Mouse (Mus musculus): ENCODE results near the gene Myh7.
"Not testable (repeated sequence)": the region's sequence is repeated elsewhere in the genome, so short reads cannot be mapped to it uniquely, and the experiment has no call there.

Myh7 gene

DNA sequence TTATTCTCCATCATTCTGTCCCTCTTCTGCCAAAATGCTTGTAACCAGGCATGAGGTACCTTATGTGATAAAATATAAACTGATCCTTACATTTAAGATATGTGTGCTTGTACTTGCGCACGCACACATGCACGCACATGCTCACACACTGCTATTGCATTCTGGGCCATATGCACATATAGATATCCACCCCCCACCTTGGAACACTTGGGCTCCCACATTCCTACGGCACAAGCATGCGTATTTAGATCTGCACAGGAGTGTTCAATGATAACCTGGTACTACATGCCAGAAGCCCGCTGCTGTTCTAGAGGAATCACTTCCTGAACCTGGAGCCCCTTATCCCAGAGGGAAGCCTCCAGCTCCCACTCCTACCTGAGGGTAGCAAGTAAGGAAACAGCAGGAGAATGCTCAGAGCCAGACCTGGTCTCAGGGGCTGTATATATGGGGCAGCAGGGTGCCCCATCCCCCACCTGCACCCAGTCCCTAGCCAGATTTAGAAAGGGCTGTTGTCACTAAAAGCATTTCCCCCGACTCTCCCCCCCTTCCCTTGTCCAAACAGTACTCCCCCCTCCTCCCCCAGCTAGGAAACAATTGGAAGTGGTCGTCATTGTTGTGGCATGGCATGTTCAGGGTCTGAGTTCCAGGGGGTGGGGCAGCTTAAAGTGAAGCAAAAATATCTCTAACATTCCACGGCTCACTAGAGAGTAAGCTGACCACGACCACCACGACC lies at the start of gene Myh7:
Gene Myh7, minus strand, starts transcription at position 491 of the 733 bp plus-strand sequence.
- CTCF ChIA-PET, result interaction anchor here in 1 of 4 experiments (1.3 kb wide), 1 partner anchor 16 kb away, joined by 3 read pairs; no protein-coding TSS in a partner anchor
- POLR2A ChIA-PET, result interaction anchor here in 2 of 4 experiments (0.6 kb wide), 2 partner anchors 101 to 219 kb away, joined by 4 to 6 read pairs; no protein-coding TSS in a partner anchor

DNA sequence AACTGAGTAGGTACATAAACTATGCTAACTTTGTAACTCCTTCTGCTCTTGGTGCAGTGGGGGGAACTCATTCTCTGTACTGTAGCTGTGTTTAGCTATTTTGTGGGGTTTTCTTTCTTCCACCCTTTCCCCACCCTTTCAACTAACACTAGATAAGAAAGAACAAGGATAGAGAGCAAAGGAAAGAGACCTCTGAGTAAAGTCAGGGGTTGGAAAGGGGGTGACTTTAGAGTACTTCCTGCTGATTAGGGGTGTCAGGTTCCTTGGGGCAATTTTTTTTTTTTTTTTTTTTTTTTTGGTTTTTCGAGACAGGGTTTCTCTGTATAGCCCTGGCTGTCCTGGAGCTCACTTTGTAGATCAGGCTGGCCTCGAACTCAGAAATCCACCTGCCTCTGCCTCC lies 49.3 kb upstream of the Myh7 start:
- CTCF ChIA-PET, result not testable (repeated sequence)
- POLR2A ChIA-PET, result interaction anchor here in 2 of 4 experiments (0.7 to 1.6 kb wide), 4 partner anchors 12 to 51 kb away, joined by 3 to 5 read pairs (median 4); partner anchors contain the start of genes Ngdn (in 1 of the 2) and Thtpa (in 1 of the 2)

DNA sequence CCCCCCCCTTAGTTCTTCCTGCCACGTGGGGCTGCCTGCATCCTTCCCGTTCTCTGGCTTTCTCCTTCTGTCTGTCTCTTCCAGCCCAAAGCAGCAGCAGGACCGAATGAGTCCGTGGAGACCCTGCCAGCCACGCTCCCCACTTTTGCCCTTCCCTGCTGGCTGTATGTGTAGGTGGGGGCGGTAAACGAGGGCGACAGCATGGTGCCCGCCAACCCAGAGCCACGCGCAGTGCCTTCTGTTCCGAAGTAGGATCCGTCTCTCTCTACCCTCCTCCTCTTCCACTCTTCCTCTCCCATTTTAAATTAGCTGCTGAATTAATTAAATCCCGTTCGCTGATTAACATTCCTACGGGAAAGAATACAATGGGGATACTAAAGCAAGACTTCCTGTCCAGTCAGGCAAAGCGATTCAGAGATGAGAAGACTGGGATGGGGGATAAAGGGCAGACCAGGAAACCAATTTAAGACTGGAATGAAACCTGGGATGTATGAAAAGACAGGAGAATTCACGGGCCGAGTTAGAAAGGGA lies 38.3 kb upstream of the Myh7 start:
- CTCF ChIA-PET, result interaction anchor here in 3 of 4 experiments (0.6 to 1.5 kb wide), 11 partner anchors 16 to 77 kb away, joined by 3 to 5 read pairs (median 3); partner anchors contain the start of gene Thtpa (in 1 of the 3)

DNA sequence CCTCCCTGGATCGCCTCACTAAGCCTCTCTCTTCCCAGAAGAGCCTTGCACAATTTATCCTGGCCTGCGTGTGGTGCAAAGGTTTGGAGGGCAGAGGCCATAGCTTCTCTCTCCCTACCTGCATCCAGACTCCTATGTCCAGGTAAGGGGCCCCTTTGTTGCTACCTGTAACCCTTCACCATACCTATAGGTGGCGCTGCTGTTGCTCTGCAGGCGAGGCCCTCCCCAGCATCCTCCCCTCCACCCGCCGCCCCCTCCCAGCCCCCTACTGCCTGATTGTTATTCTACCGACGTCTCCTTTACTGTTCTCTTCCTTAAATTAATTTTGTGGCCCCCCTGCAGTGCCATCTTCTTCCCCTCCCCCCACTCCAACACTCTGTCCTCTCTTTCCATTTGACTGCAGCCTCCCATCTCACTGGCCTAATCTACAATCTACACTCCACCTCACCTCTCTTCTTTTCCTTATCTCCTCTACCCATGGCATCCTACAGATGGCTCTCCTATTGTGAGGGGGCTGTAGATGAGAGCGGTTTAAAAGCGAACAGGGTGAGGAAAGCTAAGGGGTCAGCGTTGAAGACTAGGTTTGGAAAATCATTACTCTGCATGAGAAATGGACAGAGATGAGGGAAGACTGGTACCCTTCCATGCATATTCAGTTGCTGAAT lies 34.7 kb upstream of the Myh7 start:
- ChIA-PET POLR2A (interaction anchor here in 3 of 4 experiments (0.6 to 16.7 kb wide), 14 partner anchors 12 to 103 kb away, joined by 3 to 156 read pairs (median 4); partner anchors contain the start of genes Ngdn (in 1 of the 3), Thtpa (in 1 of the 3) and Zfhx2 (in 1 of the 3)), CTCF (interaction anchor here (0.5 to 10.3 kb wide), 41 partner anchors 8 to 586 kb away, joined by 3 to 342 read pairs (median 4); partner anchors contain the start of genes Thtpa (in 3 of the 4), Jph4 (in 1 of the 4), Ngdn (in 1 of the 4) and Zfhx2 (in 1 of the 4))

More for the DNA sequence above, 38.3 kb upstream of the Myh7 start:
- POLR2A ChIA-PET, result interaction anchor here in 3 of 4 experiments (0.6 to 1.8 kb wide), 16 partner anchors 16 to 595 kb away, joined by 3 to 11 read pairs (median 3); partner anchors contain the start of genes Ngdn (in 1 of the 3) and Thtpa (in 1 of the 3)

DNA sequence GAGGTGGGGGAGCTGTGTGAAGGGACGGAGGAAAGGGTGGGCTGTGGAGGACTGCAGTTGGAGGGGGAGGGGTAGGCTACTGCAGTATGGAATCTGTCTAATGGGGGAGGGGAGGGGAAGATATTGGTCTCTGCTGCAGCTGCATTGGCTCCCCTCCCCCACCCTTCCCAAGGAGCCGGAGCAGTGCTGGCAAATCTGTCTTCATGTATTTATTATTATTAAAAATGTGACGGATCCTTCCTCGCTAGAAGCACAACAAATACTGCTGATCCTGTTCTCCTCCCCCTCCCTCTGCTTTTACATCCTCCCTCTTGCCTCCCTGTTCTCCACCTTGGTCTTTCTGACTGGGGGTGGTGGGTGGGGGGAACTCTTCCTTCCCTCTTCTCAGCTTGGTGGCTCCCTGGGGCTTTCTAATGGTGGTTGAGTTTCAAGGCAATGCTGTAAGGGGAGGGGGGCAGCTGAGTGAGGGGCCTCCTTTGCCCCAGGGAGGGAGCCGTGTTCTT lies 34.0 kb upstream of the Myh7 start:
- CTCF ChIA-PET, result interaction anchor here (0.6 to 10.3 kb wide), 47 partner anchors 8 to 1222 kb away, joined by 3 to 342 read pairs (median 4); partner anchors contain the start of genes Thtpa (in 3 of the 4), Ap1g2 (in 1 of the 4), Jph4 (in 1 of the 4) and Ngdn (in 1 of the 4)
- POLR2A ChIA-PET, result interaction anchor here (0.6 to 16.7 kb wide), 19 partner anchors 9 to 71 kb away, joined by 3 to 156 read pairs (median 4); partner anchors contain the start of genes Ngdn (in 1 of the 4), Thtpa (in 1 of the 4) and Zfhx2 (in 1 of the 4)

DNA sequence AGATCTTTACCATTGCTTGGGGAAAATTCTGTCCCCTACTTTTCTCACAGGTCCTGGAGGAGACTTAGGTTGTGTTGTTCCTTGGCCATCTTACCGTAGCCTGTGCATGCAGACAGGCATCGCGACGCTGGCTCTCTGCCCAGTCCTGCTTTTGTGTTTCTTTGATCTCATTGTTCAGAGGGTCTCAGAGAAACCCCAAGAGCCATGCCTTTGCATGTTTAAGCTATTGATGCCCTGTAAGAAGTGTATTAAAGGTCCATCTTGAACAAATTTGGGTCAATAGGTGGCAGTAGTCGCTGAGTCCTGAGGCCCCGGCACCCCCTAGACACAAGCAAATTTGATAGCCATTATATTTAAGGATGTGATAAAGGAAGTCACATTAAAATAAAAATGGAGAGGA lies 33.2 kb upstream of the Myh7 start:
- CTCF ChIA-PET, result interaction anchor here (0.5 to 10.3 kb wide), 41 partner anchors 11 to 1222 kb away, joined by 3 to 342 read pairs (median 4); partner anchors contain the start of genes Thtpa (in 3 of the 4), Ngdn (in 2 of the 4), Ap1g2 (in 1 of the 4) and Zfhx2 (in 1 of the 4)
- POLR2A ChIA-PET, result interaction anchor here (0.6 to 16.7 kb wide), 20 partner anchors 8 to 72 kb away, joined by 3 to 156 read pairs (median 4); partner anchors contain the start of genes Thtpa (in 2 of the 4) and Zfhx2 (in 2 of the 4)

DNA sequence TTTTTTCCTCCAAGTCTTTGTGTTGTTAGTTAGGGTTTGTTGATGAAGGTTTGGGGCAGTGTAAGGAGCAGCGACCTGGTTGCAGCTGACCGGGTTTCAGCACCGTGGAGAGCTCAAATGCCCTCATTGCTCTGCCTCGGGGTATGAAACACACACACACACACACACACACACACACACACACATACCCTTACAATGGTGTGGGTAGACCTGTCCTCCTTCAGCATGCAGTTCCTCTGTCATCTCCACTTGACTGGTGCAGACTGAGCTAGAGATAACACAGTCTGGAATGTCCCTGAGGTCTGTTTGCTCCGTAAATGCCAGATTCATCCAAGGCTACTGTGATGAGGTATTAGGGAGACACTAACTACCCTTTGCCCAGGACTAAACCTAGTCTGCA lies 32.8 kb upstream of the Myh7 start:
- CTCF ChIA-PET, result interaction anchor here (0.5 to 10.3 kb wide), 49 partner anchors 9 to 1894 kb away, joined by 3 to 342 read pairs (median 4); partner anchors contain the start of genes Ngdn (in 3 of the 4), Thtpa (in 3 of the 4), Ap1g2 (in 1 of the 4) and Ppp1r3e (in 1 of the 4)

DNA sequence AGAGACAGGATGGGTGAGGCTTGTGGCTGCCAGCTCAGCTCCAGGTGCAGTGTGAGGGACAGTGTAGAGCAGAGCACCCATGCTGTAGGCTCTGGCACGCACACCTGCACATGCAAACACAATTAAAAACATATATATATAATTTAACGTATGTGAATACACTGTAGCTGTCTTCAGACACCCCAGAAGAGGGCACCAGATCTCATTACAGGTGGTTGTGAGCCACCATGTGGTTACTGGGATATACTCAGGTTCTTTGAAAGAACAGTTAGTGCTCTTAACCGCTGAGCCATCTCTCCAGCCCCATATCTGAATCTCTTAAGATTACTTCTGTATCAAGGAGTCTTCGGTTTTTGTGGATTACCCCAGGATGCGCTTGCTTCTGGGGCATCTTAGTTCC lies 31.1 kb upstream of the Myh7 start:
- ChIA-PET CTCF (interaction anchor here (0.6 to 10.3 kb wide), 35 partner anchors 8 to 203 kb away, joined by 3 to 342 read pairs (median 5); partner anchors contain the start of genes Ngdn (in 3 of the 4), Thtpa (in 3 of the 4), Ap1g2 (in 1 of the 4) and Jph4 (in 1 of the 4)), POLR2A (interaction anchor here in 3 of 4 experiments (0.8 to 16.7 kb wide), 16 partner anchors 9 to 81 kb away, joined by 3 to 156 read pairs (median 8); partner anchors contain the start of genes Thtpa (in 2 of the 3), Ap1g2 (in 1 of the 3), Ngdn (in 1 of the 3) and Zfhx2 (in 1 of the 3))

More for the DNA sequence above, 32.8 kb upstream of the Myh7 start:
- POLR2A ChIA-PET, result interaction anchor here (0.5 to 16.7 kb wide), 23 partner anchors 9 to 72 kb away, joined by 3 to 156 read pairs (median 4); partner anchors contain the start of genes Ngdn (in 2 of the 4), Thtpa (in 2 of the 4) and Zfhx2 (in 2 of the 4)

DNA sequence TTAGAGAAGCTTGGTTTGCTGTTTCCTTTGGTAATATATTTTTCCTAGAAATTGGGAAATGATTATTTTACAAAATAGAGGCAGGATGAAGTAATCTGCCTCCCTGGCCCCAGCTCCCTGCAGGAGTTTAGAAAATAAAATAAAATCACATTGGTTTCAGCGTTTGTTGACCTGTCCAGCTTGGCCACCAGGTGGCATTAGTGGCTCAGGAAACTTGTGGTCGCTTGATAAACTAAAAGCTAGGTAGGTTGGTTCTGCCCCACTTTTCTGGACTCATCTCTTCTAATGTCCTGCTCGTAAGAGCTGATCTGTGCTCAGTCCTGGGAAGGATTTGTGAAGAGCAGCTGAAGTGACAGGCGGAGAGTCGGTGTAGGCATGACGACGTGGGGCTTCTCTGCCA lies 29.8 kb upstream of the Myh7 start:
- ChIA-PET POLR2A (interaction anchor here (0.6 to 16.7 kb wide), 22 partner anchors 8 to 108 kb away, joined by 3 to 156 read pairs (median 4); partner anchors contain the start of genes Ngdn (in 3 of the 4), Thtpa (in 2 of the 4), Ap1g2 (in 1 of the 4) and Zfhx2 (in 1 of the 4)), CTCF (interaction anchor here (0.6 to 10.3 kb wide), 76 partner anchors 9 to 763 kb away, joined by 3 to 342 read pairs (median 4); partner anchors contain the start of genes Thtpa (in 4 of the 4), Ngdn (in 3 of the 4), Ap1g2 (in 2 of the 4) and Jph4 (in 2 of the 4))

DNA sequence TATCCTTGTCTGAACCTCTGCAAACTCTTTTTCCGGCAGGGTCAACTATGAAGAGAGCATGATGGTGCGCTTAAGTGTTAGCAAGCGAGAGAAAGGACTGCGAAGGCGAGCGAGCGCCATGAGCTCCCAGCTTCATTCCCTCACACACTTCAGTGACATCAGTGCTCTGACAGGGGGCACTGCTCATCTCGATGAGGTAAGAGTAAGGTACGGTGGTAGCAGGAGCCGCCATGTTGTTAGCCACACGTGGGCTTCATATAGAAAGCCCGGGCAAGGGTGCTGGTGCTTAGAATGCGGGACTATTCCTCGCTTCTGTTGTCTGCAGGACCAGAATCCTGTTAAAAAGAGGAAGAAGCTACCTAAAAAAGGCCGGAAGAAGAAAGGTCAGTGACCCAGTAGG lies 28.6 kb upstream of the Myh7 start:
- POLR2A ChIA-PET, result interaction anchor here in 3 of 4 experiments (0.8 to 16.7 kb wide), 9 partner anchors 9 to 157 kb away, joined by 3 to 156 read pairs (median 5); partner anchors contain the start of genes Thtpa (in 1 of the 3) and Zfhx2 (in 1 of the 3)
- CTCF ChIA-PET, result interaction anchor here in 3 of 4 experiments (0.5 to 10.3 kb wide), 15 partner anchors 8 to 237 kb away, joined by 3 to 342 read pairs (median 6); partner anchors contain the start of genes Thtpa (in 2 of the 3), Bcl2l2 (in 1 of the 3), Gm20521 (in 1 of the 3) and Ngdn (in 1 of the 3)

DNA sequence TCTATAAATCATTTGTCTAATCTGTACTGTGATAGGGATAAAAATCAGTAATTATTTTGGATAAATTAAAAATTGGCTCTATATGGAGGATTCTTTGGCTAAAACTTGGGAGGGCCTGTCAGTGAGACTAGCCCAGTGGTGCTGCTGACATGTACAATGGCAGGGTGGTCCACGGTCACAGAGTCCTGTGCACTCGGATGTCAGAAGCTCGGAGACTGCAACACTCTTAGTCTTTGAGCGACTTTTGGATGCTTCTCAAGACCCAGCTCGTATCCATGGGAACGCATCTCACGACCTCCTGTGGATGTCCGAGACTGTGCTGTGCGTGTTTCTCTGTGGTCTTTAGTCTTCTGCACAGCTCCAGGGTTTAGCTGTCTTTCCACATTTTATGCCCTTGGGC lies 26.0 kb upstream of the Myh7 start:
- ChIA-PET CTCF (interaction anchor here in 2 of 4 experiments (1.2 to 10.3 kb wide), 2 partner anchors 9 to 77 kb away, joined by 4 to 342 read pairs; partner anchors contain the start of genes Thtpa (in 1 of the 2) and Zfhx2 (in 1 of the 2)), POLR2A (interaction anchor here in 3 of 4 experiments (0.5 to 16.7 kb wide), 5 partner anchors 67 to 95 kb away, joined by 3 to 156 read pairs (median 4); partner anchors contain the start of genes Zfhx2 (in 2 of the 3), Efs (in 1 of the 3) and Thtpa (in 1 of the 3))

DNA sequence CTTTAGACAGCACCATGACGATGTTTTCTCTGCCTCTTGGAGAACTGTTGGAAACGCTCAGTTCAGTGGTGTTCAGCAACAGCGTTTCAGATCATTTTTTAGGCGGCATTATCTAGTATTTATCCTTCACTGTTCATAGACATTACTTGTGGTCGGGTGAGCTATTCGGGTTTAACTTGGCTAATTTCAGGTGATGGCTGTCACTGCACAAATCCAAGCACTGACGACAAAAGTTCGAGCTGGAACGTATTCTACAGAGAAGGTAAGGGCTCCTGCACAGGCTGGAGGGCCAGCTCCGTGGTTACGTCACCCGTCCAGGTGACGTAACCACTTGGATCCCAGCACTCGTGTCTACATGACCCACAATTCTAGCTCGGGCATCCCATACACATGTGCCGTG lies 22.4 kb upstream of the Myh7 start:
- POLR2A ChIA-PET, result interaction anchor here in 3 of 4 experiments (0.8 to 16.7 kb wide), 9 partner anchors 8 to 125 kb away, joined by 3 to 156 read pairs (median 3); partner anchors contain the start of genes Pabpn1 (in 1 of the 3), Thtpa (in 1 of the 3) and Zfhx2 (in 1 of the 3)
- CTCF ChIA-PET, result interaction anchor here in 2 of 4 experiments (0.6 to 1.5 kb wide), 5 partner anchors 9 to 155 kb away, joined by 3 to 6 read pairs (median 3); partner anchors contain the start of gene Thtpa (in 1 of the 2)

DNA sequence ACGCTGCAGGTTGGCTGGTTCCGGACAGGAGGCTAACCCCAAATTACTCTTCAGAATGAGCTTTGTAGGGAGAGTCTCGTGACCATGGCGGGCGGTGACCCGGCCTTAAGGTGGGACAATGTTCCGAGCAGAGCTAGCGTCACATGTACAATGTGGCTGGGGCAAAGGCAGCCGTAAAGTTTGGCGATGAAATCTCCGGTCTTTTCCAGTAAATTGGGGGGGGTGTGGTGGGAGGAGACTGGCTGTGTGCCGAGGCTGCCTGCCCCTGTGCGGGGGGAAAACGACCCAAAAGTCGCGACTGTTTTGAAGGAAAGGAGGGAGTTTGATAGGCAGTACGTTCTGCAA lies 21.3 kb upstream of the Myh7 start:
- ChIA-PET CTCF (interaction anchor here in 3 of 4 experiments (0.6 to 2.3 kb wide), 27 partner anchors 8 to 1478 kb away, joined by 3 to 35 read pairs (median 5); partner anchors contain the start of genes Ap1g2 (in 1 of the 3), Dhrs4 (in 1 of the 3), Pck2 (in 1 of the 3) and Thtpa (in 1 of the 3)), POLR2A (interaction anchor here (0.6 to 16.7 kb wide), 63 partner anchors 9 to 656 kb away, joined by 3 to 156 read pairs (median 5); partner anchors contain the start of genes Thtpa (in 3 of the 4), Ap1g2 (in 2 of the 4), Efs (in 2 of the 4) and Zfhx2 (in 2 of the 4))

DNA sequence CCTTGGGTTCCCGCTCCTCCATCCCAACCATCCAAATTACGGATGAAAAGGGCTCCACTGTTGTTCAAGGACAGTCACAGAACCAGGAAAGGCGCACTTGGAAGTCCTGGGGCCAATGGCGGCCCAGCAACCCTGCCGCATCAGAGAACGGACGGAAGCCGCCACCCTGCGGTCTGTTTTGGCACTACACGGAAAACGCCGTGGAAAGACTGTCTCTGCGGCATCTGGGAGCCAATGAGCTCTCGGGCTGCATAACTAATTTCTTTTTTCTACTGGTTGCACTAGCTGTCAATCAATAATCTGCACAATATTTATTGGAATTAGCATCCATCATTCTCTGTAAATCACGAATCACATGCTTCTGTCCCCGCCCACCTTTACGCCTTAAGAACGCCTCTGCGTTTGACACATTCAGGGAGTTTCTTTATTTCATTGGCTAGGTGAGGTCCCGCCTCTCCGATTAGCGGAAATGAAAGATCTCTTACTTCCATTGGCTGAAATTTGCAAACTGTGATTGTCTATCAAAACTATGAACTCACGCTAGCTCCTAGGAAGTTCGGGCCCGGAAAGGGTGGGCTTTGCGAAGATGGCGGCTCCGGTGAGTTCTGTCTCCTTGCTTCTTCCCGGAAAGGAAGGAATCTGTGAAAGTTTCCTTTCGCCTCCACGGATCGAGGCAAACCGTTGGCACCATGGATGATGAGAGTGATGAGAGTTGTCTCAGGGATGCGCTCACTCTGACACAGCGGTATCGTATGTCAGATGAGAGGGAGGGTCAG lies 20.8 kb upstream of the Myh7 start, which contains the start of gene Ngdn:
Gene Ngdn, plus strand, starts transcription at position 464 of the 776 bp plus-strand sequence.
- POLR2A ChIA-PET, result interaction anchor here (0.6 to 16.7 kb wide), 115 partner anchors 9 to 756 kb away, joined by 3 to 156 read pairs (median 4); partner anchors contain the start of genes Ap1g2 (in 3 of the 4), Efs (in 3 of the 4), Thtpa (in 3 of the 4) and 1700123O20Rik (in 2 of the 4)

More for the DNA sequence above, 20.8 kb upstream of the Myh7 start, which contains the start of gene Ngdn:
- CTCF ChIA-PET, result interaction anchor here (0.6 to 2.3 kb wide), 74 partner anchors 9 to 1477 kb away, joined by 3 to 35 read pairs (median 4); partner anchors contain the start of genes Ap1g2 (in 2 of the 4), Zfhx2 (in 2 of the 4), A730061H03Rik (in 1 of the 4) and Bcl2l2 (in 1 of the 4)
